Mouse (Mus musculus) gonadal fat pad, adult 2 months (tissue): ENCODE measurements around the gene Pde2a. TPM values are rescaled to one million over a fixed set of nuclear protein-coding genes. Genes with fewer than 3 reads are reported as not detected.

Source experiments
- DNase-seq: peaks from one replicate; pipeline ENCODE4 v3.0.0-alpha.2; 2012; ENCODE audit warnings: low read depth
- polyA plus RNA-seq: library from polyadenylated mRNA; depleted of rRNA; stranded (reverse); fragments of >200 nt; gene quantifications from 2 replicates; pipeline ENCODE4 v1.2.3, GENCODE M21; 2012; rRNA removed

The Pde2a gene
- 33.9 and 34.6 TPM in 2 replicates for polyA plus RNA-seq

GRCm38 (mm10) chr7:101421529-101421928 lies at the start of gene Pde2a:
TSS of gene Pde2a (plus strand) at chr7:101421691.
- no peak for DNase-seq

- DNase-seq: no peak
Observed at GRCm38 (mm10) chr7:101373082-101373481, 48.4 kb upstream of the Pde2a start.

GRCm38 (mm10) chr7:101374155-101374554 lies 47.3 kb upstream of the Pde2a start:
- DNase-seq: no peak

GRCm38 (mm10) chr7:101376701-101377340 lies 44.7 kb upstream of the Pde2a start:
- no peak for DNase-seq

GRCm38 (mm10) chr7:101377741-101378262 lies 43.7 kb upstream of the Pde2a start:
- peak; percentile 56 for DNase-seq

- no peak for DNase-seq
Observed at GRCm38 (mm10) chr7:101378285-101378684, 43.2 kb upstream of the Pde2a start.

- no peak for DNase-seq
Observed at GRCm38 (mm10) chr7:101378796-101379465, 42.6 kb upstream of the Pde2a start.

GRCm38 (mm10) chr7:101379732-101380131 lies 41.8 kb upstream of the Pde2a start:
- no peak for DNase-seq

GRCm38 (mm10) chr7:101381512-101381911 lies 40.0 kb upstream of the Pde2a start:
- DNase-seq: no peak

GRCm38 (mm10) chr7:101382378-101382777 lies 39.1 kb upstream of the Pde2a start:
- no peak for DNase-seq

GRCm38 (mm10) chr7:101383756-101384155 lies 37.7 kb upstream of the Pde2a start:
- DNase-seq: no peak

- no peak for DNase-seq
Observed at GRCm38 (mm10) chr7:101384931-101385330, 36.6 kb upstream of the Pde2a start.

GRCm38 (mm10) chr7:101385331-101385733 lies 36.2 kb upstream of the Pde2a start:
- DNase-seq: no peak

GRCm38 (mm10) chr7:101385866-101386452 lies 35.5 kb upstream of the Pde2a start:
- DNase-seq: no peak

GRCm38 (mm10) chr7:101389256-101389655 lies 32.2 kb upstream of the Pde2a start:
- no peak for DNase-seq

GRCm38 (mm10) chr7:101391909-101392479 lies 29.5 kb upstream of the Pde2a start:
- DNase-seq: no peak

GRCm38 (mm10) chr7:101393015-101393414 lies 28.5 kb upstream of the Pde2a start:
- DNase-seq: no peak

- DNase-seq: no peak
Observed at GRCm38 (mm10) chr7:101393694-101394504, 27.6 kb upstream of the Pde2a start.

GRCm38 (mm10) chr7:101394569-101394968 lies 26.9 kb upstream of the Pde2a start:
- DNase-seq: no peak

- DNase-seq: no peak
Observed at GRCm38 (mm10) chr7:101395471-101395870, 26.0 kb upstream of the Pde2a start.

GRCm38 (mm10) chr7:101397175-101397574 lies 24.3 kb upstream of the Pde2a start:
- no peak for DNase-seq

- no peak for DNase-seq
Observed at GRCm38 (mm10) chr7:101401510-101401909, 20.0 kb upstream of the Pde2a start.
